Mouse (Mus musculus): ENCODE data around the gene Ak9. TPM values are rescaled to one million over a fixed set of nuclear protein-coding genes. Genes with fewer than 3 reads are reported as not detected.
"Not testable (repeated sequence)": the region's sequence is repeated elsewhere in the genome, so short reads cannot be mapped to it uniquely, and the experiment has no call there.

The Ak9 gene
- polyA plus RNA-seq, 1 experiment = not detected

- Histone ChIP-seq H3K27me3 (ENCODE audit: control insufficient read depth, insufficient read depth, insufficient read length) (no peaks in the 10 kb centered on the region), H3ac (ENCODE audit: control insufficient read depth, insufficient read length, low read depth) (no peak overlapping the region), H3K79me2 (ENCODE audit: control insufficient read depth, insufficient read depth) (no peaks in the 10 kb centered on the region), H3K36me3 (ENCODE audit: control insufficient read depth, insufficient read depth) (no peaks in the 10 kb centered on the region), H3K79me3 (ENCODE audit: low read depth) (no peaks in the 10 kb centered on the region), H3K4me3 (ENCODE audit: insufficient read depth, poor library complexity, severe bottlenecking) (no peak overlapping the region)
- TF ChIP-seq CEBPB (IDR thresholded peaks at IDR 0.05; ENCODE audit: low read depth) (no peak), MYOD1 (IDR thresholded peaks at IDR 0.05; ENCODE audit: control insufficient read depth, insufficient read length, low read depth) (no peak), MYOG (IDR thresholded peaks at IDR 0.05; ENCODE audit: control insufficient read depth, extremely low read depth, insufficient read length) (no peak), FOSL1 (IDR thresholded peaks at IDR 0.05; ENCODE audit: insufficient read depth, low read length, poor library complexity, severe bottlenecking) (no peak), CTCF (IDR thresholded peaks at IDR 0.05; ENCODE audit: control insufficient read depth, insufficient read depth, insufficient read length) (no peak), MAX (IDR thresholded peaks at IDR 0.05) (no peak), USF1 (IDR thresholded peaks at IDR 0.05; ENCODE audit: low read depth) (no peak)
Observed at GRCm38 (mm10) chr10:41403364-41403763, 99.6 kb downstream of the Ak9 start.

DNA sequence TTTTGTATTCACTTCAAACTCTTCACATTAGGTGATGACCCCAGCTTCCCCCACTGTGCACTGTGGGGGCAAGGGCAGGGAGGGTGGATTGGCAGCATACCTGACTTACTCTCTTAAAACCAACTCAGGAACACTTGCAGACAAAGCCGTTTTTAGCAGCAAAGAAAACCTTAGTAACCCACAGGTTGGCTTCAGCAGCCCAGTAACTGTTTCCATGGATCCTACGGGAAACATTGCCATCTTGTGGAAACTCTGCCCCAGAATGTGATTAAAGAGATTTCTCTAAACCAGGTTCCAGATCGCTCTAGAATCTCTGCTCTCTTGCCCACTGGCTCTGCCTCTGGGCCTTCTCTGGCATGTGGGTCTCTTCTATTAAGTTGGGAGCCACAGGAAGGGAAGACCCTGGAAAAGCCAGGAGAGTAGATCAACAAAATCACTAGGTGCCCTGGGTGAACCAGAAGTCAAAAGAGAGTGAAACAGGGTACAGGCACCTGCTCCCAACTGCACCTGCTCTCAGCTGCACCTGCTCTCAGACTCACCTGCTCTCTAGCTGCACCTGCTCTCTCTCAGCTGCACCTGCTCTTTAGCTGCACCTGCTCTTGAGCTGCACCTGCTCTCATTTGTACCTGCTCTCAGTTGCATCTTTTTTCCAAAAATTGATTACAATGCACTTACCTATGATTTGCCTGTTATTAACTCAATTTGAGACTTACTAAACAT, 100.3 kb downstream of the Ak9 start:
- TF ChIP-seq FOSL1 (IDR thresholded peaks at IDR 0.05; ENCODE audit: insufficient read depth, low read length, poor library complexity, severe bottlenecking) (no peak), MYOD1 (IDR thresholded peaks at IDR 0.05; ENCODE audit: control insufficient read depth, insufficient read length, low read depth) (no peak), USF1 (IDR thresholded peaks at IDR 0.05; ENCODE audit: low read depth) (no peak), MAX (IDR thresholded peaks at IDR 0.05) (no peak), MYOG (IDR thresholded peaks at IDR 0.05; ENCODE audit: control insufficient read depth, extremely low read depth, insufficient read length) (no peak), CTCF (IDR thresholded peaks at IDR 0.05; ENCODE audit: control insufficient read depth, insufficient read depth, insufficient read length) (no peak), CEBPB (IDR thresholded peaks at IDR 0.05; ENCODE audit: low read depth) (no peak)

DNA sequence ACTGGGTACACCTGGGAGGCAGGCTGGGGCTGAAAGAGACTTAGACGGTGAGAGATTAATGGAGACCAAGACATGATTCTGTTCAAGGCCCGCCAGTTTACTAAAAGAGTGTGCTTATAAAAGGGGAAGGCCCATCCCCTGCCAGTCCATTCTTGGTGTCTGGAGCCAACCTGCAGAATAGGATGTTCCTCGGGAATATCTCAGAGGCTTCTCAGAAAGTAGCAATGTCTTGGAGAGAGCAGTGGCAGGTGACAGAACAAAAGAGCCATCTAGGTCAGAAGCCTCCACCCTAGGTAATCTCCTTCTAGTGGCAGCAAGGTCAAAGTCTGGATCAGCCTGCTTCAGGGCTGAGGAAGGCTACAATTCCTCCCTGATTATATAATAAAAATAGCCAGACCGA, 106.4 kb downstream of the Ak9 start:
- not testable (repeated sequence) for H3K36me3 ChIP-seq (ENCODE audit: control insufficient read depth, insufficient read depth); H3K4me3 ChIP-seq (ENCODE audit: insufficient read depth, poor library complexity, severe bottlenecking); H3K79me3 ChIP-seq (ENCODE audit: low read depth); H3K27me3 ChIP-seq (ENCODE audit: control insufficient read depth, insufficient read depth, insufficient read length); H3ac ChIP-seq (ENCODE audit: control insufficient read depth, insufficient read length, low read depth); H3K79me2 ChIP-seq (ENCODE audit: control insufficient read depth, insufficient read depth)

More for the DNA sequence above, 100.3 kb downstream of the Ak9 start:
- Histone ChIP-seq H3K4me3 (ENCODE audit: insufficient read depth, poor library complexity, severe bottlenecking) (no peak overlapping the region), H3ac (ENCODE audit: control insufficient read depth, insufficient read length, low read depth) (no peak overlapping the region), H3K79me2 (ENCODE audit: control insufficient read depth, insufficient read depth) (no peaks in the 10 kb centered on the region), H3K27me3 (ENCODE audit: control insufficient read depth, insufficient read depth, insufficient read length) (no peaks in the 10 kb centered on the region), H3K79me3 (ENCODE audit: low read depth) (no peaks in the 10 kb centered on the region), H3K36me3 (ENCODE audit: control insufficient read depth, insufficient read depth) (no peaks in the 10 kb centered on the region)

DNA sequence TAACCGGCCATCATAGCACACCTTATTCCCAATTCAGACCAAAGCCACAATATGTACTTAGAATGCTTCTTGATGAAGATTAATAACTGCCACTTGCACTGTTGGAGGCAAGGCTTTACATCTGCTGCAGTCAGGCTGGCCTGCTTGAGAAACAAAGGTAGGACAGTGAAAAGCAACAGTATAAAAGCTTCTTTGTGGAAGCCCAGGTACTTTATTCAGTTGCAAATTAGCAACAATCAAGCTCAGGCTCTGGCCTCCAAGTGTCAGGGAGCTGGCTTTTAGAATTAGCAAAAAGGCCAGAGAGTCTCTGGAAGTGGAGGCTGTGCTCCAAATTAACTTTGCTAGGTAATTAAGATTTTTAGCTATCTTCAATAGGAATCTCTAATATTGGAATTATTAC, 107.0 kb downstream of the Ak9 start:
- H3K27me3 ChIP-seq (ENCODE audit: control insufficient read depth, insufficient read depth, insufficient read length); H3ac ChIP-seq (ENCODE audit: control insufficient read depth, insufficient read length, low read depth); H3K79me3 ChIP-seq (ENCODE audit: low read depth); H3K79me2 ChIP-seq (ENCODE audit: control insufficient read depth, insufficient read depth); H3K36me3 ChIP-seq (ENCODE audit: control insufficient read depth, insufficient read depth); H3K4me3 ChIP-seq (ENCODE audit: insufficient read depth, poor library complexity, severe bottlenecking): not testable (repeated sequence)

DNA sequence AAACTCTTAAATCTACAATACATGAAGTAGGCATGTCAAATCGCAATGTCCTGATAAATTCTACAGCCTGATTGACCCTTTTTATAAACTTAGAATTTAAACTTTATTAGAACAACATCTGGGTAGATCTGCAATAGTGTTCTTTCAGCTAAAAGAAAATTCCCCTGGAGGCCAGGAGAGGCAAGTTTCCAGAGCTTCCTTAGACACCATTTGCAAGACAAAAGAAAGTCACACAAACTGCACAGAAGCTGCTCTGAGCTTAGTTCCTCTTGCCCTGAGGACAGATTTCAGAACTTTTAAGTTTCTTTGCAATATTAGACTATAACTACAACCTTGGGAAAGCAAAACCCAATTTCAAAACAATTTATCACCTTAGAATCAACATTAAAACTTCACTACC, 109.7 kb downstream of the Ak9 start:
- H3K27me3 ChIP-seq (ENCODE audit: control insufficient read depth, insufficient read depth, insufficient read length); H3K36me3 ChIP-seq (ENCODE audit: control insufficient read depth, insufficient read depth); H3ac ChIP-seq (ENCODE audit: control insufficient read depth, insufficient read length, low read depth): not testable (repeated sequence)

DNA sequence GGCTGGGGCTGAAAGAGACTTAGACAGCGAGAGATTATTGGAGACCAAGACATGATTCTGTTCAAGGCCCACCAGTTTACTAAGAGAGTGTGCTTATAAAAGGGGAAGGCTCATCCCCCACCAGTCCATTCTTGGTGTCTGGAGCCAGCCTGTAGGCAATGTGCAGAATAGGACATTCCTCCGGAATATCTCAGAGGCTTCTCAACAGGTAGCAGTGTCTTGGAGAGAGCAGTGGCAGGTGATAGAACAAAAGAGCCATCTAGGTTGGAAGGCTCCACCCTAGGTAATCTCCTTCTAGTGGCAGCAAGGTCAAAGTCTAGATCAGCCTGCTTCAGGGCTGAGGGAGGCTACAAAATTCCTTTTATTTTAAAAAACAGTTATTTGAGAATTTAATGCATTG, 111.6 kb downstream of the Ak9 start:
- not testable (repeated sequence) for H3K36me3 ChIP-seq (ENCODE audit: control insufficient read depth, insufficient read depth); H3K79me2 ChIP-seq (ENCODE audit: control insufficient read depth, insufficient read depth); H3K4me3 ChIP-seq (ENCODE audit: insufficient read depth, poor library complexity, severe bottlenecking); H3K79me3 ChIP-seq (ENCODE audit: low read depth); H3ac ChIP-seq (ENCODE audit: control insufficient read depth, insufficient read length, low read depth); H3K27me3 ChIP-seq (ENCODE audit: control insufficient read depth, insufficient read depth, insufficient read length)

More for the DNA sequence above, 109.7 kb downstream of the Ak9 start:
- H3K79me3 ChIP-seq (ENCODE audit: low read depth); H3K79me2 ChIP-seq (ENCODE audit: control insufficient read depth, insufficient read depth); H3K4me3 ChIP-seq (ENCODE audit: insufficient read depth, poor library complexity, severe bottlenecking): not testable (repeated sequence)

DNA sequence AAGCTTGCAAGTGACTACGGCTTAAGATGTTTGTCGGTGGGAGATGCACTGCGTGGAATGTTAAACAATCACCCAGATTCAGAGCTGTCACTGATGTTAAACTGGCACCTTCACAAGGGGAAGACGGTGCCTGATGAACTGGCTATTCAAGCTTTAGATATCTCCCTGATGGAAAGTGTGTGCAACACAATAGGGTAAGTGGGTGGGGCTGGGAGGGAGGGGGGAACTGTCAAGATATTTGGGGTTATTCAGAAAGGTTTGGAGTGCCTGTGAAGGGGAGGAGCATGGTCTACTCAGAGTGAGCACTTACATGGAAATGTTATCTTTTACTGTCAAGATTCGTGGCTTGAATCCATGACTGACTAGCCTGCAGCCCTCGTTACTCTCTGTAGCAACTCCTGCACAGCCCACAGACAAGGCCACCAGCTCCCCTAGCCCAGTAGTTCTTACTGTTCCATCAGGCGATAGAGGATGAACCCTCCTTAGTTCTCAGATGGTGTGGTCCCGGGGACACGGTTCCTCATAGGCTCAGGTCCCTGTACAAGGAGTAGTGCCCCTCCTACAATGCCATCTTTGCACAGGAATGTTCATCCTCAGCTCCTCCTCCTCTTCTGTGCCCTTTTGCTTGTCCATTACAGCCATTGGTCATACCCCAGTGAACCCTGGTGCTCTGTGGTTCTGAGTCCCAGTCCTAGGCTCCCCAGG, 116.9 kb downstream of the Ak9 start:
- Histone ChIP-seq H3ac (ENCODE audit: control insufficient read depth, insufficient read length, low read depth) (no peak overlapping the region), H3K27me3 (ENCODE audit: control insufficient read depth, insufficient read depth, insufficient read length) (peaks cover 10% of the 10 kb centered on the region), H3K4me3 (ENCODE audit: insufficient read depth, poor library complexity, severe bottlenecking) (no peak overlapping the region), H3K79me2 (ENCODE audit: control insufficient read depth, insufficient read depth) (no peaks in the 10 kb centered on the region), H3K79me3 (ENCODE audit: low read depth) (no peaks in the 10 kb centered on the region), H3K36me3 (ENCODE audit: control insufficient read depth, insufficient read depth) (no peaks in the 10 kb centered on the region)
- no peak for TF ChIP-seq CEBPB (IDR thresholded peaks at IDR 0.05; ENCODE audit: low read depth)

All from C2C12 (cell line).